Mouse (Mus musculus) liver, embryonic 14.5 days (tissue): Measurements from ENCODE around the gene Isg20l2.

Experiments
- CTCF ChIP-seq: IDR thresholded peaks from 2 replicates; pipeline ENCODE4 v1.5.1; 2016; ENCODE audit warnings: antibody characterized with exemption, low read depth, control low read depth
- EP300 ChIP-seq: IDR thresholded peaks from 2 replicates; pipeline ENCODE4 v1.6.1; 2016; ENCODE audit warnings: antibody characterized with exemption, low read depth

DNA sequence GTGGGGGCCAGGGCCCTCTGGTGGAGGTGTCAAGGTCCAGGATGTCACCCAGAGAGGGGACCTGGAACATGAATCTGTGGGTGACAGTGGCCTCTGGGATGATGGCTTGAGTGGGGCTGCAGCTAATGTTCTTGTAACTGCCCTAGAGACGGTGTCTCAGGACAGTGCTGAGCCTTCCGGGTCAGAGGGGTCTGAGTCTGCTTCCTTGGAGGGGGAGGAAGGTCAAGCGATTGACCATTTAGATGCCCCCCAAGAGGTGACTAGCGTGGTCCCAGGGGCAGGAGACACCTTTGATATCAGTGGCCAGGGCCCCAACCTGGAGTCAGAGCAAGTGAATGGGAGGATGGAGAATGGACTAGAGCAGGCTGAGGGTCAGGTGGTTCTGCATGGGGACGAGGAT, 49.4 kb downstream of the Isg20l2 start:
- TF ChIP-seq EP300: no peak
- TF ChIP-seq CTCF: no peak
